Mouse (Mus musculus) E14TG2a.4 (cell line): ENCODE measurements around the gene Begain.

Experiments used
- H3K27me3 ChIP-seq: 2 replicates; pipeline ENCODE4 v1.6.1; 2014; ENCODE audit warnings: low read length, control low read depth; ENCODE audit not compliant: insufficient read depth
- H3K36me3 ChIP-seq: 2 replicates; pipeline ENCODE4 v1.6.1; 2014; ENCODE audit warnings: low read length, control low read depth; ENCODE audit not compliant: insufficient read depth
- H3K4me1 ChIP-seq: replicated peaks from 2 replicates; pipeline ENCODE4 v1.6.1; 2014; ENCODE audit warnings: low read depth, low read length, control low read depth
- H3K4me3 ChIP-seq: replicated peaks from 2 replicates; pipeline ENCODE4 v1.5.1; 2014; ENCODE audit warnings: mild to moderate bottlenecking, low read length
- H3K9me3 ChIP-seq: 2 replicates; pipeline ENCODE4 v1.6.1; 2014; ENCODE audit warnings: low read length, control low read depth
- CTCF ChIP-seq: conservative IDR thresholded peaks from 2 replicates; pipeline ENCODE4 v1.5.1; 2014; ENCODE audit warnings: low read length
- NANOG ChIP-seq: IDR thresholded peaks from 2 replicates; pipeline ENCODE4 v1.6.1; 2014; ENCODE audit warnings: borderline replicate concordance, low read length, mixed read lengths
- POU5F1 ChIP-seq: IDR thresholded peaks from 2 replicates; pipeline ENCODE4 v1.6.1; 2014; ENCODE audit warnings: low read length, borderline replicate concordance

Gene Begain

GRCm38 (mm10) chr12:109069751-109070150 lies 1.7 kb upstream of the Begain start:
- peaks cover 93% of the 10 kb centered on the region for H3K27me3 ChIP-seq
- H3K4me1 ChIP-seq = peaks cover 30% of the 10 kb centered on the region
- no peaks in the 10 kb centered on the region for H3K36me3 ChIP-seq
- H3K9me3 ChIP-seq = no peaks in the 10 kb centered on the region
- no peak overlapping the region for H3K4me3 ChIP-seq
- TF ChIP-seq CTCF (no peak), NANOG (no peak), POU5F1 (no peak)

GRCm38 (mm10) chr12:109068738-109069137 lies 721 bp upstream of the Begain start:
- TF ChIP-seq POU5F1 (no peak), NANOG (no peak), CTCF (no peak)
- H3K4me3 ChIP-seq = peak overlapping the region; percentile 81
- peaks cover 28% of the 10 kb centered on the region for H3K4me1 ChIP-seq
- H3K27me3 ChIP-seq = peaks cover 95% of the 10 kb centered on the region
- H3K9me3 ChIP-seq = no peaks in the 10 kb centered on the region
- H3K36me3 ChIP-seq = no peaks in the 10 kb centered on the region

- Histone ChIP-seq H3K27me3 (peaks cover 89% of the 10 kb centered on the region), H3K9me3 (no peaks in the 10 kb centered on the region), H3K4me1 (peaks cover 20% of the 10 kb centered on the region), H3K4me3 (peak overlapping the region; percentile 81), H3K36me3 (no peaks in the 10 kb centered on the region)
- TF ChIP-seq POU5F1 (no peak), CTCF (no peak), NANOG (no peak)
These were observed 369 bp downstream of the Begain start for GRCm38 (mm10) chr12:109067561-109068135.

DNA sequence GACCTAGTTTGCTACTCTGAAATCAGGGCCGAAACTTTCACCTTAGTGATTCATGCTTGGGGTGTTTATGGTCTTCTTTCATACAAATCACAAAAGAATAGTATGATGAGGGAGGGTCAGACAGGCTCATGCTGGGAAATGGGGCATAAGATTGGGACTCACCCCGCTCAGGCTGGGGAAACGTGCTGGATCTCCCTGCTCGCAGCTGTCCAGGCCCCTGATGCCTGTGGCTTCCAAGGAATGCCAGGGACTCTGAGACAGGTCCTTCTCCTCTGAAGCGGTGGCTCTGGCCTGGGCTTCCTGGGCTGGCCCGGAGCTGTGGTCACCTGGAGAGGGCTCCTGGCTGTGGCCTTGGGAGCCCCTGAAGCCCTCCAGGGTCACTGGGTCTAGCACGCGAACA lies 9.4 kb downstream of the Begain start:
- no peaks in the 10 kb centered on the region for H3K36me3 ChIP-seq
- H3K4me1 ChIP-seq = peaks cover 8% of the 10 kb centered on the region
- no peaks in the 10 kb centered on the region for H3K9me3 ChIP-seq
- no peak overlapping the region for H3K4me3 ChIP-seq
- TF ChIP-seq NANOG = no peak
- TF ChIP-seq CTCF = no peak
- no peak for TF ChIP-seq POU5F1
- H3K27me3 ChIP-seq = peaks cover 81% of the 10 kb centered on the region

DNA sequence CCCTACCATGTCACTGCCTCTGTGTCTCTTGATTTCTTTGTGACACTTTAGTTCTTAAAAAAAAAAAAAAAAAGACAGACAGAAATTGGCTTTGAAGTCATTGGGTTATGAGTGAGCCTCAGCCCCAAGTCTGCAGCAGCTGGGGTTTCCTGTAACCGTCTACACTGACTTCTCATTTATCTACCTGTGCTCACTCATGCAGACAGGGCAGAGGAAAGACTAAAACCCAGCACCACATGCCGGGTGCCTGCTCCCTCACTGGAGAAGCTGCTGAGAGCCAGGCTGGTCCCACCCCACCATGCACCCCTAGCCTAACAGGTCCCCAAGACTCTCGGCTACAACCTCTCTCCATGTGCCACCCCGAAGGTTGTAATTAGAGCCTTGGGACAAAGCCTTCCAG lies 10.3 kb downstream of the Begain start:
- TF ChIP-seq POU5F1 (no peak), NANOG (no peak), CTCF (no peak)
- H3K27me3 ChIP-seq = peaks cover 86% of the 10 kb centered on the region

GRCm38 (mm10) chr12:109053020-109053806 lies 14.8 kb downstream of the Begain start:
- H3K4me1 ChIP-seq = peaks cover 8% of the 10 kb centered on the region
- no peak for TF ChIP-seq CTCF
- TF ChIP-seq POU5F1 = no peak
- TF ChIP-seq NANOG = no peak
- peak overlapping the region; percentile 79 for H3K4me3 ChIP-seq
- H3K9me3 ChIP-seq = no peaks in the 10 kb centered on the region
- peaks cover 95% of the 10 kb centered on the region for H3K27me3 ChIP-seq
- no peaks in the 10 kb centered on the region for H3K36me3 ChIP-seq

More for the DNA sequence above, 10.3 kb downstream of the Begain start:
- H3K9me3 ChIP-seq = no peaks in the 10 kb centered on the region
- H3K4me3 ChIP-seq = no peak overlapping the region
- H3K4me1 ChIP-seq = peaks cover 8% of the 10 kb centered on the region
- no peaks in the 10 kb centered on the region for H3K36me3 ChIP-seq

GRCm38 (mm10) chr12:109049949-109050348 lies 18.1 kb downstream of the Begain start:
- Histone ChIP-seq H3K27me3 (peaks cover 96% of the 10 kb centered on the region), H3K4me1 (peaks cover 8% of the 10 kb centered on the region), H3K9me3 (no peaks in the 10 kb centered on the region), H3K4me3 (no peak overlapping the region), H3K36me3 (no peaks in the 10 kb centered on the region)
- TF ChIP-seq POU5F1 = no peak
- TF ChIP-seq CTCF = no peak
- TF ChIP-seq NANOG = no peak

- Histone ChIP-seq H3K4me3 (no peak overlapping the region), H3K36me3 (no peaks in the 10 kb centered on the region), H3K9me3 (no peaks in the 10 kb centered on the region), H3K27me3 (peaks cover 97% of the 10 kb centered on the region), H3K4me1 (no peaks in the 10 kb centered on the region; the same call in 1 of the 2 replicates)
- TF ChIP-seq NANOG (no peak), POU5F1 (no peak), CTCF (no peak)
These were observed 22.4 kb downstream of the Begain start for GRCm38 (mm10) chr12:109045581-109045980.
